ENCODE assay signal across 10 mouse cellular contexts in genomic region chr13:97208112-97208478, GRCm38 (mm10). TPM values are rescaled to one million over a fixed set of nuclear protein-coding genes. Genes with fewer than 3 reads are reported as not detected.
A peak's percentile ranks its signal among the peaks of the same experiment; 100 is the strongest.
DNase-seq lines count a peak whose midpoint lies in the region; ATAC-seq and TF ChIP-seq lines count a peak whose summit lies in the region.
"Had no signal": no experiment of that assay in that cellular context is flagged by ENCODE, and none has a peak within 500 bp of the region (broad histone marks: within the 10 kb centered on the region; RNA-seq: fewer than 3 reads in every experiment).

No protein-coding gene starts in this region.

- H3K4me3 ChIP-seq in liver, embryonic 12.5 days, result no peak overlapping the region
- no peak overlapping the region for H3K4me3 ChIP-seq in bone marrow, adult 2 months (replicated peaks; ENCODE audit: control insufficient read depth, low read depth, low read length)
- H3K4me3 ChIP-seq in megakaryocyte, embryonic 14.5 days (replicated peaks), result peak overlapping the region; percentile 72
- H3K4me3 ChIP-seq: kidney, embryonic 15.5 days; midbrain, embryonic 10.5 days had no signal

- H3K9ac ChIP-seq in liver, embryonic 12.5 days, result no peak overlapping the region
- H3K9ac ChIP-seq: kidney, embryonic 15.5 days had no signal

- no peak overlapping the region for H3K27ac ChIP-seq in liver, embryonic 12.5 days
- H3K27ac ChIP-seq in bone marrow, adult 2 months (ENCODE audit: control insufficient read depth, insufficient read depth, low read depth, low read length, poor library complexity), result peak overlapping the region; percentile 53
- H3K27ac ChIP-seq: kidney, embryonic 15.5 days; midbrain, embryonic 10.5 days had no signal

- H3K4me2 ChIP-seq in liver, embryonic 12.5 days, result no peak overlapping the region
- H3K4me2 ChIP-seq: kidney, embryonic 15.5 days had no signal

- TF ChIP-seq CTCF in bone marrow, adult 2 months (IDR thresholded peaks at IDR 0.05; ENCODE audit: control insufficient read depth, insufficient read depth, low read length), result no peak

- H3K36me3 ChIP-seq in liver, embryonic 12.5 days, result no peaks in the 10 kb centered on the region
- H3K36me3 ChIP-seq in megakaryocyte, embryonic 14.5 days (replicated peaks; ENCODE audit: low read length), result no peaks in the 10 kb centered on the region
- H3K36me3 ChIP-seq: kidney, embryonic 15.5 days; midbrain, embryonic 10.5 days had no signal

- no peak for ATAC-seq in liver, embryonic 12.5 days

- no peak for TF ChIP-seq POLR2A in bone marrow, adult 2 months (IDR thresholded peaks at IDR 0.05; ENCODE audit: borderline replicate concordance, control insufficient read depth, low read depth, low read length)

- DNase-seq in liver, result peak; percentile 11
- DNase-seq in thymus, postnatal 14 days, result peak; percentile 81
- DNase-seq in gastrocnemius, postnatal 4 days (ENCODE audit: low spot score in 2 of 2), result no peak
- DNase-seq in right cerebral cortex, postnatal 10 days (ENCODE audit: low spot score in 2 of 2), result no peak
- no peak for DNase-seq in embryo, embryonic 10 days (ENCODE audit: low spot score)

- H3K27me3 ChIP-seq in liver, embryonic 12.5 days (replicated peaks), result no peaks in the 10 kb centered on the region
- H3K27me3 ChIP-seq in megakaryocyte, embryonic 14.5 days (replicated peaks), result peaks cover 2% of the 10 kb centered on the region
- H3K27me3 ChIP-seq: kidney, embryonic 15.5 days had no signal

- H3K4me1 ChIP-seq in liver, embryonic 12.5 days, result peaks cover 22% of the 10 kb centered on the region
- peaks cover 1% of the 10 kb centered on the region for H3K4me1 ChIP-seq in bone marrow, adult 2 months (ENCODE audit: control insufficient read depth, insufficient read depth, low read length)
- peaks cover 36% of the 10 kb centered on the region for H3K4me1 ChIP-seq in megakaryocyte, embryonic 14.5 days

- WGBS in liver, embryonic 12.5 days (ENCODE audit: insufficient replicate concordance), result 37% methylated on average over 7 of the region's 7 CpGs
- WGBS in bone marrow, adult 2 months, result 18% methylated on average over 7 of the region's 7 CpGs

- no peaks in the 10 kb centered on the region for H3K9me3 ChIP-seq in liver, embryonic 12.5 days (replicated peaks)
- H3K9me3 ChIP-seq in megakaryocyte, embryonic 14.5 days, result peaks cover 12% of the 10 kb centered on the region
- H3K9me3 ChIP-seq: kidney, embryonic 15.5 days; midbrain, embryonic 10.5 days had no signal

RNA-seq across cellular contexts. Expression of gene Hexb, which starts 9.9 kb away (rescaled TPM):
- polyA plus RNA-seq in liver, embryonic 12.5 days (2016; fragmentation: Nextera tagmentation; extraction: Ambion mirVana), result 14.1 and 15.1 TPM in 2 replicates
- polyA plus RNA-seq in bone marrow, adult 2 months (2011; ENCODE audit: insufficient read depth, insufficient read length, low replicate concordance, missing spikeins), result 16.7 and 35.7 TPM in 2 replicates
- polyA plus RNA-seq in megakaryocyte, embryonic 14.5 days (2012; ENCODE audit: insufficient read depth, low replicate concordance), result 9.3 and 23.5 TPM in 2 replicates
- 10 to 100 TPM; 26.7 to 27.8 TPM for total RNA-seq in gastrocnemius, postnatal 4 days (2021)

RNA-seq across cellular contexts. Expression of gene Enc1, which starts 32.8 kb away (rescaled TPM):
- polyA plus RNA-seq in liver, embryonic 12.5 days (2016; fragmentation: Nextera tagmentation; extraction: Ambion mirVana), result 0.92 and 0.93 TPM in 2 replicates
- 0.54 and 6.5 TPM in 2 replicates for polyA plus RNA-seq in bone marrow, adult 2 months (2011; ENCODE audit: insufficient read depth, insufficient read length, low replicate concordance, missing spikeins)
- 1.0 and 1.2 TPM in 2 replicates for polyA plus RNA-seq in megakaryocyte, embryonic 14.5 days (2012; ENCODE audit: insufficient read depth, low replicate concordance)
- 10 to 100 TPM; 11.0 to 12.9 TPM for total RNA-seq in gastrocnemius, postnatal 4 days (2021)

Comparison
In these comparisons a context has a peak if more than half of its experiments do, and no peak if none do; other contexts are left out.
1. DNase-seq: peak in liver (single experiment) and thymus, postnatal 14 days (single experiment); none in gastrocnemius, postnatal 4 days (0 of 2), right cerebral cortex, postnatal 10 days (0 of 2) and embryo, embryonic 10 days (single experiment).